Comparison of ENCODE assay signal across 8 mouse cellular contexts in the genomic region with DNA sequence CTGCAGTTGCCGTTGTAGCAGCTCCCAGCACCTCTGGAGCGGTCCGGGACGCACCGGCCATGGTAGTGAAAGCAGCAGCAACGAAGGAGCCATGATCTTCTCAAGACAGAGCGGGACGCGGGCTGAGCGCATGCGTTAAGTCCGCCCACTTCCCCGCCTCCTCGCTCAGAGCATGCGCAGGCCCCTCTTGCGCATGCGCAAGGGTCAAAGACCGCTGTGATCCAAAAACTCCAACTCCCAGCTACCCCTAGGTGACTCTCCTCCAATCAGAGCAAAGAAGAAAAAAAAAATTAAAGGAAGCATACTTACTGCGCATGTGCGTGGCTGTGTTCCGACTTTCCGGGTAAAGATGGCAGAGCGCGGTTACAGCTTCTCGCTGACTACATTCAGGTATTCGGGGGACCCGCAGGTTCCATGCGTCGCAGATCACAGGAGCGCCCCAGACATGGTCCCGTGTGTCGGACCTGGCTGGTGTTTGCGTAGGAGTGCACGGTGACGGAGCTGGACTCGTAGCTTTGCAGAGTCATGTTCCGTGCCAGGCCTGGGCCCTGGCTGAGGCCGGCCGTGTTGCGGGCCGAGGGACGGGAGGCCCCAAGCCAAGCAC. TPM values are rescaled to one million over a fixed set of nuclear protein-coding genes. Genes with fewer than 3 reads are reported as not detected.
A peak's percentile ranks its signal among the peaks of the same experiment; 100 is the strongest.
DNase-seq lines count a peak whose midpoint lies in the region; ATAC-seq lines count a peak whose summit lies in the region.

A gene (minus strand): TSS at position 240 of the 604 bp plus-strand sequence.
A gene (plus strand): TSS at position 315 of the 604 bp plus-strand sequence.

- peak within 1 kb of the TSS; percentile 81 for H3K4me2 ChIP-seq in heart, embryonic 13.5 days
- H3K4me2 ChIP-seq in liver, embryonic 12.5 days = peak within 1 kb of the TSS; percentile 71
- peak within 1 kb of the TSS; percentile 55 for H3K4me2 ChIP-seq in stomach, embryonic 15.5 days

- peaks cover 41% of the 10 kb centered on the region for H3K36me3 ChIP-seq in heart, embryonic 13.5 days
- H3K36me3 ChIP-seq in liver, embryonic 12.5 days = peaks cover 42% of the 10 kb centered on the region
- peaks cover 20% of the 10 kb centered on the region for H3K36me3 ChIP-seq in stomach, embryonic 15.5 days

- H3K9ac ChIP-seq in heart, embryonic 13.5 days = peak within 1 kb of the TSS; percentile 97
- peak within 1 kb of the TSS; percentile 91 for H3K9ac ChIP-seq in liver, embryonic 12.5 days
- H3K9ac ChIP-seq in stomach, embryonic 15.5 days = peak within 1 kb of the TSS; percentile 97

- H3K4me1 ChIP-seq in brown adipose tissue, adult 24 weeks (ENCODE audit: control insufficient read depth, insufficient read depth, insufficient read length, low read length) = no peaks in the 10 kb centered on the region; the same call in 1 of the 2 replicates
- H3K4me1 ChIP-seq in heart, embryonic 13.5 days = peaks cover 19% of the 10 kb centered on the region
- H3K4me1 ChIP-seq in liver, embryonic 12.5 days = peaks cover 23% of the 10 kb centered on the region
- H3K4me1 ChIP-seq in stomach, embryonic 15.5 days = peaks cover 4% of the 10 kb centered on the region; the same call in 1 of the 2 replicates

- H3K4me3 ChIP-seq in brown adipose tissue, adult 24 weeks (ENCODE audit: insufficient read depth, low read depth, low read length) = peak within 1 kb of the TSS; percentile 94
- peak within 1 kb of the TSS; percentile 85 for H3K4me3 ChIP-seq in heart, embryonic 13.5 days
- H3K4me3 ChIP-seq in liver, embryonic 12.5 days = peak within 1 kb of the TSS; percentile 94
- H3K4me3 ChIP-seq in stomach, embryonic 15.5 days (replicated peaks) = peak within 1 kb of the TSS; percentile 96

- peak; percentile 99 for DNase-seq in CD4-positive, CD25-positive, alpha-beta regulatory T cell, adult 2 months (ENCODE audit: low read depth, low spot score)
- DNase-seq in fat pad, adult 2 months (ENCODE audit: extremely low read depth, low read depth, low spot score) = peak; percentile 78
- DNase-seq in kidney, postnatal 10 days = peak; percentile 97
- DNase-seq in natural killer cell, adult 2 months (ENCODE audit: low spot score in 2 of 2) = peak; percentile 98 to 99

- H3K27ac ChIP-seq in brown adipose tissue, adult 24 weeks (replicated peaks; ENCODE audit: low read depth, low read length) = peak within 1 kb of the TSS; percentile 80
- peak within 1 kb of the TSS; percentile 70 for H3K27ac ChIP-seq in heart, embryonic 13.5 days (replicated peaks)
- H3K27ac ChIP-seq in liver, embryonic 12.5 days = peak within 1 kb of the TSS; percentile 86
- peak within 1 kb of the TSS; percentile 84 for H3K27ac ChIP-seq in stomach, embryonic 15.5 days

- no peaks in the 10 kb centered on the region for H3K27me3 ChIP-seq in heart, embryonic 13.5 days (replicated peaks)
- H3K27me3 ChIP-seq in liver, embryonic 12.5 days (replicated peaks) = no peaks in the 10 kb centered on the region
- no peaks in the 10 kb centered on the region for H3K27me3 ChIP-seq in stomach, embryonic 15.5 days (replicated peaks)

- H3K9me3 ChIP-seq in heart, embryonic 13.5 days = no peaks in the 10 kb centered on the region
- no peaks in the 10 kb centered on the region for H3K9me3 ChIP-seq in liver, embryonic 12.5 days (replicated peaks)
- no peaks in the 10 kb centered on the region for H3K9me3 ChIP-seq in stomach, embryonic 15.5 days

- WGBS in heart, embryonic 13.5 days = under 1% methylated on average over 42 of the region's 42 CpGs
- WGBS in liver, embryonic 12.5 days (ENCODE audit: insufficient replicate concordance) = under 1% methylated on average over 42 of the region's 42 CpGs
- under 1% methylated on average over 42 of the region's 42 CpGs for WGBS in stomach, embryonic 15.5 days

- ATAC-seq in heart, embryonic 13.5 days (ENCODE audit: extremely low read depth, insufficient number of reproducible peaks, low FRiP score, low TSS enrichment) = peak; percentile 97
- ATAC-seq in liver, embryonic 12.5 days = peak; percentile 97
- ATAC-seq in stomach, embryonic 15.5 days (ENCODE audit: insufficient read depth, low FRiP score, low read depth) = peak; percentile 99

RNA-seq across cellular contexts. Expression of the first gene that starts in this region (rescaled TPM):
- polyA plus RNA-seq in brown adipose tissue, adult 24 weeks (2012; ENCODE audit: insufficient read depth, insufficient read length, missing spikeins) = 138 and 184 TPM in 2 replicates
- 101 and 119 TPM in 2 replicates for polyA plus RNA-seq in heart, embryonic 13.5 days (2015; fragmentation: Nextera tagmentation; extraction: Ambion mirVana)
- 101 and 104 TPM in 2 replicates for polyA plus RNA-seq in liver, embryonic 12.5 days (2016; fragmentation: Nextera tagmentation; extraction: Ambion mirVana)
- polyA plus RNA-seq in stomach, embryonic 15.5 days (2015; fragmentation: Nextera tagmentation; extraction: Ambion mirVana) = 115 and 120 TPM in 2 replicates

RNA-seq across cellular contexts. Expression of the second gene that starts in this region (rescaled TPM):
- polyA plus RNA-seq in brown adipose tissue, adult 24 weeks (2012; ENCODE audit: insufficient read depth, insufficient read length, missing spikeins) = 116 and 128 TPM in 2 replicates
- 143 and 169 TPM in 2 replicates for polyA plus RNA-seq in heart, embryonic 13.5 days (2015; fragmentation: Nextera tagmentation; extraction: Ambion mirVana)
- polyA plus RNA-seq in liver, embryonic 12.5 days (2016; fragmentation: Nextera tagmentation; extraction: Ambion mirVana) = 167 and 169 TPM in 2 replicates
- 193 and 195 TPM in 2 replicates for polyA plus RNA-seq in stomach, embryonic 15.5 days (2015; fragmentation: Nextera tagmentation; extraction: Ambion mirVana)

Comparison
In these comparisons a context has a peak if more than half of its experiments do, and no peak if none do; other contexts are left out.
1. Peak in every context shown above with its lines: DNase-seq, ATAC-seq, H3K4me3 ChIP-seq and H3K27ac ChIP-seq.